Mouse (Mus musculus) layer of hippocampus, adult 9-11 months (tissue): Measurements from ENCODE around the gene Kif26a.

Experiments used
- DNase-seq: peaks from one replicate; pipeline ENCODE4 v3.0.0; 2022

Gene Kif26a

DNA sequence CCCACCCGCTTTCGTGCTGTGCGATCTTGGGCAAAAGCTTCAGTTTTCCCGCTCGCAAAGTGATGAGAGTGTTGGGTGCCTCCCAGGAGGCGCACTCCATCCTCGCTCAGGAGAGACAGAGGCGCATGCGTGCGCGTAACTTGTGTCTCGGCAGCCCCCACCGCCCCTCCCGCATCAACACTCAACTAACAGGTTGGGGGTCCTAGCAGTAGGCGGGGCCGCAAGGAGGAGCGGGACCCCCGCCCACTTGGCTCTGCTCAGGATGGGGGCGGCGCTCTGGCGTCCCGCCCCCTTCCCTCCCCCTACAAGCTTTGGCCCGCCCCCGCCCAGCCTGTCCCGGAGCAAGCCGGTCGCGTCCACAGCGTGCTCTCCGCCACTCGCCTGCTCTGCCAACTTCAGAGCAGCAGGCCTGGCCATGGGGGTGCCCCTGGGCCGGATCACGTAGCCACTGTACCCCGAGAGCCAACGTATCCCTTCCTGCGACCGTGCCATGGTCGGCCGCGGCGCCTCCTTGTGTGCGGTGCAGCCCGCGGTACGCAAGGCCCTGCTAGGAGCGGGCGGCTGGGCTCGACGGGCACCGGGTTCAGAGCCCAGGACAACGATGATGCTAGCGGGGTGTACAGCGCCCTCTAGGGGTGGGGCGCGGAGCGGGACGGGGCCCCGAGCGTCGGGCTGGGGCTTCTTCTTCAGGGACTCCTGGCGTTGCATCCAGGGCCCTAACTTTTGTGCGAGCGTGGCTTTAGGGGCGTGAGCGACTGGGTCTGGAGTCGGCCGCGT is at the start of gene Kif26a:
Gene Kif26a (plus strand): TSS at position 334 of the 777 bp plus-strand sequence.
- DNase-seq = peak; percentile 23

DNA sequence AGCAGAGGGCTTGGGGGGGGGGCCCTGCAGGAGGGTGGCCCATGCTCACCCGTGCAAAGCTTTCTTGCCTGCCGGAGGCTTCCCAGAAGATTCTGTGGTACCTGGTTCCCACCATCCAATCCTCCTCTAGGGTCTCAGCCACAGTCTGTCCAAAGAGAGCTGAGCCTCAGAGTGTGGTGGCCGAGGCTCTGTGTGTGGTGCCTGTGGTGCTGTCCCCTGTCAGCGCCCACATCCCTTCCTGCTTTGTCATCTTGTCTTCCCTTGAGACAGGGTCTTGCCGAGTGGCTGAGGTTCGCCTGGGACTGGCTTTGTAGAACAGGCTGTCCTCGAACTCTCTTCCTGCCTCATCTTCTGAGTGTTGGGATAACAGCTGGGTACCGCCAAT is 49.3 kb upstream of the Kif26a start:
- no peak for DNase-seq

DNA sequence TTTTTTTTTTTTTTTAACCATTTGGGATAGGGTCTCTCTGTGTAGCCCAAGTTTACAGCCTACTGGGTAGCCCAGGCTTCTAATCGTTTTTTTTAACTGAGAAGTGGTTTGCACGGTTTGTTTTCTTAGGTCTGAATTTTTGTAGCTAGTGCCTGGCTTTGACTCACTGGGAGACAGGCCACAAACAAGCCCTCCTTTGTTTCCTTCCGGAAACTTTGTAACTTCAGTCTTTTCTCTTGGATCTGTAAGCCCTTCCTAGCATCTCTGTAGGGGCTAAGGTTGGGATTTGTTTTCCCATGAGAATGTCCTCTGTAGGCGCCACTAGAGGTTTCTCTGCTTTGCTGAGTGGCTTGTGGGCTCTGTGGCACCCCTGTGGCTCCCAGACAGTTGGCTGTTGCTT is 45.9 kb upstream of the Kif26a start:
- no peak for DNase-seq

DNA sequence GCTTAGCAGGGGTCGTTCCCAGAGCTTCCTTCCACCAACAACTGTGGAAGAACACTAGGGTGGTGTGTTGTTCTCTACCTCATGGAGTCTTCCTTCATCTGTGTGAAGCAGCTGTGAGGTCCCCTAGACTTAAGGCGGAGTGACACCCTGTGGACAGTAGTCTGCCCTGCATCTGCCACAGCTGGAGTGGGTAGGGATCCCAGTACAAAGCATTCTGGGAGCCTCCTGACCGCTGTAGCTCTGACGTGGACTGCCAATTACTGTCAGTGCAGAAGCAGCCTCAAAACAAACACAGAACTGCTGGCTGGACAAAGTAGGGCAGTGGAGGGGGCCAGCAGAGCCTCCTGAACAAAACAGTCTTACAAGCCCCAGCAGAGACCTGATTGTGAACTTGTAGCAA is 45.0 kb upstream of the Kif26a start:
- DNase-seq = no peak

DNA sequence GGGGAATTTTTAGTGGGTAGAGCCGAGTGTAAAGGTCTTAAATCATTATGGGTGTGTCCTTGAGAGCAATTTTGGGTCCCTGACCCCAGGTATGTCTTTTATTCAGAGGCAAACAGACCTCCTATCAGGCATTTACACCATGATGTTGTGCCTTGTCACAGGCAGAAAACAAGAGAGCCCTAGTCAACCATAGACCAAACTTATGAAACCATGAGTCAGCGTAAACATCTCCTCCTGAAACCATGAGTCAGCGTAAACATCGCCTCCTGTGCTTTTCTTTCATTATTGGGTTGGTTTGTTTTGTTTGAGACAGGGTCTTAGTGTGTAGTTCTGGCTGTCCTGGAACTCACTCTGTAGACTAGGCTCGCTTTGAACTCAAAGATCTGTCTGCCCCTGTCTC is 42.8 kb upstream of the Kif26a start:
- DNase-seq = no peak

DNA sequence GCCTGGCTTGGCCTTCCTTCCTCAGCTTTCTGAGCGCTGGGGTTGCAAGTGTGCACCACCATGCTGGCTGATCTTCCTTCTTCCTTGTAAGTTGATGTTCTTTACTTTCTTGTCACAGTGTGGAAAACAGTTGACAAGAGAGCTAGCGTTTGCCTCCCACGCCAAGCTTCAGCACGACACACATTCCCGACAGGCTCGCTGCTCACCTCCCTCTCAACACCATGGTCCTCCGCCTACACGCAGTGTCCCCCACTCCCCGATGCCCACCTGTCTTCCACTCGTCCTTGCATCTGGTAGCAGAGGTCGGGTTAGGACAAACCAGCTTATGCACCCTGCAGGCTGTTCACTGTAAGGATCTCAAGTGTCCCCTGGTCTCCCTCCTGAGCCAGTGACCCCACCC is 41.1 kb upstream of the Kif26a start:
- no peak for DNase-seq

DNA sequence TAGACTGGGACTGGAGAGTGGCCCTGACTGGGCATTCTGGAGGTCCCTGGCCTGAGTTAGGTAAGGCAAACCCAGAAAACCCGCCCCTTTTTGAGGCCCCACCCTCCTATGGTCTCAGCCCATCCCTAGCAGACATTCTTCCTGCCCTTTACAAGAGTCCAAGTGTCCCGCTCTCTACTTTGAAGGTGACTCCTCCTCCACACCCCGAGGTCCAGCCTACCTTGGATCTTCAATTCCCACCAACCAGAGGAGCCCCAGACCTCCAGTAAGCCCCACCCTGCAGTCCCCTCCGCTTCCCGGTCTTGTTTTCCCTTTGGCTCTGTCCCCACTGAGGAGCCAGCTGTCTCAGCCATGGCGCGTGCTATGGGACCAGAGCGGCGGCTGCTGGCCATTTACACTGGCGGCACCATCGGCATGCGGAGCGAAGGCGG is 39.5 kb upstream of the Kif26a start, which contains the start of gene Aspg:
Gene Aspg (plus strand): TSS at position 139 of the 431 bp plus-strand sequence.
- DNase-seq = no peak

DNA sequence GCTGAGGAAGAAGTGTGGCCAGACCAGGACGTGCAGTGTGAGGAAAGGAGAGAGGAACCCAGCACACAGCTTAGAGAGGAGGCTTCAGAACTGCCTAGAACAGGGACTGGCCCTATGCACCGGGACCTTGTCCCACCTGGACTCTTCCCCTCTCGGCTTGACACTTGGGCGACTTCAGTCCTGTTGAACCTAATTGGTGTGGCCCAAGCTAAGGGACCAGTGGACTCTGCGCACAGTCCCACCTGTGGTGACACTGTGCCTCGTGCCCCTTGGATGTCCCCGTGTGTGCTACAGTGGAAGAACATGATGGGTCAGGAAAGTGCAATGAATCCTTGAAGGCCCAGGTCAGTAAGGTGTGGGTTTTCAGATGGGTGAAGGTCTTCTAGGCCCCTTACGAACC is 38.3 kb upstream of the Kif26a start:
- DNase-seq = no peak

DNA sequence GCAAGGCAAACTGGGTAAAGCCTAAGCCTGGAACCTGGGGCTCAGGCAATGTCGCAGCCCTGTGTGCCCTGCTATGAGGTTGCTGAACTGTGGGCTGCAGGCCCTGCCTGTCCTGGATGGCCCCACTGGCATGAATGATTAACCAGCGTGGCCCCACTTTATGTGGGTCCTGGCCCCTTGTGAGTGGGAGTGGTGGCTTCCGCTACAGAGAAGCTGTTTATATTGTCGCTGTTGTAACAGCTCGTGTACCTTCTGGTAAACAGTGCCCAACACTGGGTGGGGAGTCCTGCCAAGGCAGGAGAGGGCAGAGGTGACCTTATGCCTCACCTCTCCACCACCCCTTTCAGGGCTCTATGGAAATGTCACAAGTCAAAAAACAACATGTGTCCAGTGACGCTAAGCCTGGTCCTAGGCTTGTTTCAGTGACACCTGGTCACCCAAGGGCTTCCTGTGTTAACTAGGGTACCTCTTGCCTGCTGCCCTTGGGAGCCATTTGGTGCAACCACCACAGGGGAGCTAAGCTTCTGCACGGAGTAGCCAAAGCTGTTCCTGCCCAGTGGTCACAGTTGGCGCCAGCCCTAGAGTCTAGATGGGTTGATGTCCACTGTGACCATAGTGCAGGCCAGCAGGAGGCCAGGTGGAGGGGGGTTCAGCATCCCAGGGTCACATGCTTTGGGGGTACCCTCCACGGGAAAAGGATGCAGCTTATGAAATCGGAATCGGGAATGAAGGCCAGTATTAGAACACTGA is 37.1 kb upstream of the Kif26a start:
- DNase-seq = no peak

DNA sequence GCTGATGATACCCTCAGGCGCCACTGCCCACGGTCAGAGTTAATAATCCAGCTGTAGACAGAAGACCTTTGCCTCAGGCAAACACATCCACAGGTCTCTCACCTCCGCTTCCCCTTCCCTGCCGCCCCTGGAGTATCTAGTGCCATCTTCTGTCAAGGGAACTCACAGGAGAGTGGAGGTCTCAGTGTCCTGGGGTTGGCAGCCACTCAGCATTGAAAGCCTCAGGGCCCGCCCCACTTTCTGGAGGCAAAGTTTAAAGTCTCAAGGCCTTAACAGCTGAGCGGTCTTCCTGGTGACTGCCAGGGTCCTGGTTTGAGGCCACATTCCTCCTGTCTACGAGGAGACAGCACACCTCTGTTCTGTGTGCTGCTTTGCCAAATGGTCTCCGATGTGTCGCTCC is 36.3 kb upstream of the Kif26a start:
- no peak for DNase-seq

DNA sequence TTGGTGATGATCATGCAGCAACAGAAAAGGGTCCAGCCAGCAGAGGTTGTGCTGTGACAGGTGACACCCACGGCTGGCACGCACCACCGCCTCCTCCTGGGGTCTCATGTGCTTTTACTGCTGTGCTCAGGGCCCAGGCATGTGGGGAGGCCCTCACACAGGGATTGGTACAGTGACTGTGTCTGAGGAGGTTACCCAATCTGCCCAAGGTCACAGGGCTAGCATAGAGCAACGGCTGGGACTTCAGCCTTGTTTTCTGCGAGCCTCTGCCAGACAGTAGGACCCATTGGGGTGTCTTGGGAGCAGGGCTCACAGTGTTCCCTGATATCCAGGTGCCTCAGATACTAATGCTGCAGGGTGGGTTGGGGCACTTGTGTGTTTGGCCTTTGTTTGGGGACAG is 34.7 kb upstream of the Kif26a start:
- no peak for DNase-seq

DNA sequence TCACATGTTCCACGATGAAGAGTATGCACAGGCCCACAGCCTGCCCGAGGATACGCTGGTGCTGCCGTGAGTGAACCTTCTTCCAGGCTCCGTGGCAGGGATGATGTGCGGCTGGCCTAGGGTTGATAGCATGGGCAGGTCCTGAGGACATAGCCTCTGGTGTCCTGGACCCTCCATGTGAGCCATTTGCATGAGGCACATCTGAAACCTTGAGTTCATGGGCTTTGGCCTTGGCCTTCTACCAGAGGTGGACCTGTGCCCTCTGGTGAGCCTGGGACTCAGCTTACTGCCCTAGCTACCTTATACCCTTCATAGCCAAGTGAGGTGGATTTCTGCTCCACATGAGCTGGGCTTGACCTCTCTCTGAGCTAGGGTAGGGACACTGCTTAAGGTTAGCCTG is 33.8 kb upstream of the Kif26a start:
- DNase-seq = no peak

DNA sequence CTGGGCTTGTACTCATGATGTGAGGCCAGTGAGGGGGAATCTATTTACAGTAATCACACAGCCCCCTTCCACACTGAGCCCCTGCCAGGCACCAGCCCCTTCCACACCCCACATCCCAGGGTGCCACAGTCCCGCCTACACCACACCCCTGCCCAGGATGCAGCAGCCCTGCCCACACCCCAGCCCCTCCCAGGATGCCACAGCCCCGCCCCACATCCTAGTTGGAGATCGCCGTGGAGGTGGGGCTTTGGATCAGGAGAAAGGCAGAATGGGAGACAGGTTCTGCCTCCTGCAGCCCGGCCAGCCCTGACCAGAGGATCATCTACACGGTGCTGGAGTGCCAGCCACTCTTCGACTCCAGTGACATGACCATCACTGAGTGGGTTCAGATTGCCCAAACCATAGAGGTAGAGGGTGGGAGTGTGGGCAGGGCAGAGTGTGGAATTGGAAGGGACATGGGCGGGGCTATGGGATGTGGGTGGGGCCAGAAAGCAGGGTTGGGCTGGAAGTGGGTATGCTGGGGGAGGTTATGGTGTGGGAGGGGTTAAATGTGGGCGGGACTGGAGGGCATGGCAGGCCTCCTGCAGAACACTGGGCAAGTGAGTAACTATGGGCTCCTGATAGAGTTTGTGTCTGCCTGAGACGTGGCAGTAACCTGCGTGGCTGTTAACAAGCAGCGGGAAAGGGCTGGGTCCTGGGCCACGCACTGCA is 33.2 kb upstream of the Kif26a start:
- DNase-seq = no peak

DNA sequence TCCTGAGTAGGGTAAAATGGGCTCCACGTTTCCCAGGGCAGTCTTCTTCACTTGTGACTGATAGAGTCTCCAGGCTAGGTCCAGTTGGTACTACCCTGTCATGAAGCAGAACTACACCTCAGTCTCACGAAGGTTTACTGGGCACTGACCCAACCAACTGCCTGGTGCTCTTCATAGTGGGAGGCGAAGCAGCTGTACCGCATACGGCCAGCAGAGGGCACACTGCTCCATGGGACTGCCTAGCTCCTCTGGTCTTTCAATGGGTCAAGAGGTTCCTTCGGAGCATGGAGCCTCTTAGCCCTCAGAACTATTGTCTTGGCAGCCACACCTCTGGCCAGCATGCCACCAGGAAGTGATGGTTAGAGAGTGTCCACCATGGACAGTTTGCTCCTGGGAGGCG is 32.3 kb upstream of the Kif26a start:
- DNase-seq = peak; percentile 75

DNA sequence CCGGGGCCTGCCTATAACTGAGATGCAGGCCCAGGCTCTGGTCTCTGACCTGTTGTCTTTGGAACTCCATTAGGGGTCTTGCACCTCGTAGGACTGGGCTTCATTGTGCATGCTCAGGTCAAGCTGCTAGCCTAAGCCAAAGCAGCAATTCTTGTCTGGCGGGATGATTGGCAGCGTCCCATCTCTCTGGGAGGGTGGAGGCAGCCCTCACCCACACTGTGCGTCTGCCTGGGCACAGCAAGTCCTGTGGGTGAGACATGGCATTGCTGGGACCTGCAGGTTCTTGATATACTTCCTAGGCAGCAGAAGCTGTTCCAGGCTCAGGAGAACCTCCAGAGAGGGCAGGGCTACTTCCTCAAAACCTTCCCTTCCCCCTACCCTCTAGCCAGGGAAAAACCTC is 29.0 kb upstream of the Kif26a start:
- no peak for DNase-seq

DNA sequence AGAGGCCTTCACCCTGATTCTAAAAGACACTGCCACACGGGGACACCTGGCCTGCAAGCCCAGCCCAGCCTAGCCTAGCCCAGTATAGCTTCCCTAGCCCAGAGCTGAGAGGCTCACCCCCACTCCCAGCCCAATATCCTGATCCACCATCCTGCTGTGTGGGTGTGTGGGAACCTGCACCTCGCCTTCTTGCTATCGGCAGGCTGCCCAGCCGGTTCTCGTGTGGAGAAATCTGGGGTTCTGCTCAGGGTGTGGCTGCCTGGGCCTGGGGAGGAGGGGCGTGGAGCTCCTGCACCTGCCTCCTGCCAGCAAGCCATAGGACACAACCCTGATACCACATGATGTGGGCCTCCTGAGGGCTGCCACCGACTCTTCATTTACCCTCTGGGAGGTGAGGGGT is 28.4 kb upstream of the Kif26a start:
- peak; percentile 81 for DNase-seq

DNA sequence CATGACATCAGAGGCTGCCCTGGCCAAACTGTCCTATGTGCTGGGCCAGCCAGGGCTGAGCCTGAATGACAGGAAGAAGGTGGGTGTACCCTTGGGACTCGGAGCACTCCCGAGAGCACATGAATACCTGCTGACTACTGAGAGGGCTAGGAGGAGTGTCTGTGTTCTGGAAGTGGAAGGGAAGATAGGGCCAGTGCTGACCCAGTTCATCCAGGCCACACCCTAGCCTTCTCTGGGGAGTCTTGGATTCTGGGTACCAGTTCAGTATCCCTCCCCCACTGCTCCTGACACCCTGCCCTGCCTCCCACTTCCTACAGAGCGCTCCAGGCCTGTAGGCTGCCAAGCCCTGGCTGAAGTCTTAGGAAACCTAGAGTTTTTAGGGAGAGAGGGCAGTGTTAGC is 24.8 kb upstream of the Kif26a start:
- DNase-seq = no peak

DNA sequence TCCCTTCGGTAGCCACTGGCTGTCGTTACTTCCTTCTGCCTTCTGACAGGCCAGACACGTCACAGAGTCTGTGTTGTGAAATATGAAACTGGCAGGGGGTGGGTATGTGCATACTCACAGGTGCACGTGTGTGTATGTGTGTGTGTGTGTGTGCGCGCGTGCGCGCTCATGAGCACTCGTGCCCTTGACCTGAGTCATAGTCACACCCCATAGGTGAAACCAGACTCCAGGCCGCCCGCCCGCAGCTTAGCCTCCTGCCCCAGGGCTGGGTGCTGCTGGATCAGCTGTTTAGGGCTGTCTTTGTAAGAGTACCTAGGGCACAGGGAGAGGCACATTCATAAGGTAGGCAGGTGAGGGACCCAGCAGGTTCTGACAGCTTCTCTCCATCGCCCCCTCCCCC is 20.1 kb upstream of the Kif26a start:
- DNase-seq = no peak

DNA sequence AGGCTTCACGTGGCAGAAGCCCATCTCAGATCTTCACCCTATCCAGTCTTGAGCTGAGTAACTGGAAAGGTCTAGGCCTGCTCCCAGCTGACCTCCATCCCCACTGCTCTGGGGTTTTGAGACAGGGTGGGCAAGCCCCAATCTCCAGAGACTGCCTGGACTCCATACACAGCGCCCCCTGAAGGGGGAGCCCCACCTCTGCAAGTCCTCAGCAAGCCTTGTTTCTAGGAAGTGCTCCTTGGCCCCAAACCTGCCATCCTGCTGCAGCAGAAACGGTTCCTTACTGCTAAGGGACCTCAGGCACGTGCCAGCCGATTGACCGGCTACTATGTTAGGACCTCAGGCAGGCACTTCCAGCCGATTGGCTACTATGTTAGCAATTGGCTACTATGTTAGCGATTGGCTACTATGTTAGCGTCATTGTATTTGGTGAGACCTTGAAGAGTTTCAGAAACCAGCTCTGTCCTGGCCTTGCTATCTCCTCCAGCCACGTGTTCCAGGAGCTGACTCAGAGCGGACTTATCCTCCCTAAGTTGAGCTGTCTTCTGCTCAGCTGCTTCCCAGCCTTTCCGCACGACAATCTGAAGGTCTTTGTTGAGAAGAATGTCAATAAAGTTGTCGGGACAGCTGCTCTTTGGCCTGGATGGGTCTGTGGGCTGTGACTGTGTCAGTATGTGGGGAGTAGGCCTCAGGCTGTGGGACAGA is 18.9 kb upstream of the Kif26a start:
- no peak for DNase-seq

DNA sequence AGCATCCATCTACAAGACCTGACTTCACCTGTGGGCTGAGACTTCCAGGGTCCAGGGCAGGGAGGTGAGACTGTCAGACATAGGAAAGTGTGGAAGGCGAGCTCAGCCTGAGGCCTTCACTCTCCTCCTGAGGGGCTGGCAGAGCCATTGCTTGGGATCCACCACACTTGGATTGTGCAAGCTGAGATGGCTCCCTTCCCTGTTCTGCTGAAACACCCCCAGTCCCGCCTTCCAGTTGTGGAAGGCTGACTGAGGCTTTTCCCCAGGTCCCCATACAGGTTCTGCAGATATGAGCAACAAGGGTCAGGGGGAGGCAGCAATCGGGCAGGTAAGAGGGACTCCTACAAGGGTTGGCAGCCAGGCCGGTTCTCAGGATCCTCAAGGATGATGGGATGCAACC is 17.5 kb upstream of the Kif26a start:
- no peak for DNase-seq

DNA sequence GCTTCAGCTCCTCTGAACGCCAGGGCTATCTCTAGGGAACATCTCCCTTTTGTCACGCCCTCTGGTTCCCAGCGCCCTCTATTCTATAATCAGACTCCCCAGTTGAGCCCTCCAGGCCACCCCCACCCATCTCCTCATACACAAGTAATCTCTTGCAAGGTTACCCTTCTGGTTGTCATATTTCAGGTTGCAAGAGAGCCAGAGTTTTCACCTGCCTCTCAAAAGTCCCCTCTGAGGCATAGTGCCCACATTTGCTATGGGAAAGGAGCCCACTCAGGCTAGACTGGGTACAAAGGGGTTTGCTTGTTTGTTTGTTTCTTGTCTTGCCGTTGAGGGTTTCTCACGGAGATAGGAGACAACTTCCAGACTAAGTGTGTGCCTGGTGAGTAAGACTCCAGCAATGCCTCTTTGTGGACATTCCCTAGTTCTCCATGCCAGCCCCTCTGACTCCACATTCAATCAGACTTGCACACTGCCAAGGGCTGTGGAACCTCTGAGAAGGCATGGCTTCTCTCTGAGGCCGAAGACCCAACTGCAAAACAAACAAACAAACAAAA is 16.6 kb upstream of the Kif26a start:
- DNase-seq = no peak

DNA sequence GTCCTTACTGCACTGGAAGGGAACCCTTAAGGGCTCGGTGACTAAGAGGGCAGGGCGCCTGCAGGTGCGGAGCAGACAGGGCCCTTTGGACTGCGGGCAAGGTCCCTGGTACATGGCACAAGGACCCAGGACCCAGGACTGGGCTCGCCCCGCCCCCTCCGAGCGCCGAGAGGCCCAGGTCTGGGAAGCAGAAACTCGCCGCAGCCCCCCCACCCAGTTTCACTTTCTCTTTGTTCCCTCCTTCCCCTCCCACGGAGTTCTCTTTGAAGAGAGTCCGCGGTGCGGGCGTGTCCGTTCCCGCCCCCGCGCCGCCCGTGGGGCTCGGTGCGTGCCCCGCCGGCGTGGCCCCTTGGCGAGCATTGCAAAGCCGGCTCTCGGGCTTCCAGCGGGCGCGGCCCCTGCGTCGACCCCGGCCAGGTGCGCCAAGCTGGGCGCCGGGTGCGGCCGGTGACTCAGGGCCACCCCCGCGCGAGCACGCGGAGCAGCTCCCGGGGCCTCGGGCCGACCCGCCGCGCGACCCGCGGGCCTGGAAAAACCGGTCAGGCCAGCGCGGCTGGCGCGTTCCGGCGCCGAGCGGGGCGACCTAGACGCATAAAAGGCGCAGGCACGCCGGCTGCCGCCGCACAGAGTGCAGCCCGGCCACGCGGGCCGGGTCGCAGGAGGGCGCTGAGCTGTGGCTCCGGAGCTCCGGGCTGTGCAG is 15.7 kb upstream of the Kif26a start:
- DNase-seq = no peak
